Mouse (Mus musculus) forebrain, postnatal 0 days (tissue): ENCODE results near the gene Rtp4. TPM values are rescaled to one million over a fixed set of nuclear protein-coding genes. Genes with fewer than 3 reads are reported as not detected.

Experiments
- ATAC-seq: fragments of 200-750 bp; cut with Nextera tagmentation; 2 replicates; pipeline ENCODE4 v1.8.0; 2017; ENCODE audit warnings: mild to moderate bottlenecking, moderate library complexity
- DNase-seq: peaks from one replicate; pipeline ENCODE4 v3.0.0-alpha.2; 2015
- H3K27ac ChIP-seq: fragments of 300-500 bp; sonication (generic); 2 replicates; pipeline ENCODE4 v1.5.1; 2014; ENCODE audit warnings: low read depth, mild to moderate bottlenecking, antibody characterized with exemption, low read length, moderate library complexity, mixed read lengths
- H3K27me3 ChIP-seq: fragments of 300-500 bp; sonication (generic); 2 replicates; pipeline ENCODE4 v1.6.1; 2014; ENCODE audit warnings: mild to moderate bottlenecking, low read length, mixed read lengths; ENCODE audit not compliant: insufficient read depth
- H3K36me3 ChIP-seq: fragments of 300-500 bp; sonication (generic); 2 replicates; pipeline ENCODE4 v1.6.1; 2014; ENCODE audit warnings: mild to moderate bottlenecking, moderate library complexity; ENCODE audit not compliant: insufficient read depth
- H3K4me1 ChIP-seq: fragments of 300-500 bp; sonication (generic); 2 replicates; pipeline ENCODE4 v1.6.1; 2014; ENCODE audit warnings: antibody characterized with exemption; ENCODE audit not compliant: insufficient read depth
- H3K4me2 ChIP-seq: fragments of 300-500 bp; sonication (generic); 2 replicates; pipeline ENCODE4 v1.6.1; 2014; ENCODE audit warnings: low read depth, mild to moderate bottlenecking, moderate library complexity
- H3K4me3 ChIP-seq: fragments of 300-500 bp; sonication (generic); 2 replicates; pipeline ENCODE4 v1.5.1; 2014; ENCODE audit warnings: low read depth, low read length, mixed read lengths
- H3K9ac ChIP-seq: fragments of 300-500 bp; sonication (generic); 2 replicates; pipeline ENCODE4 v1.6.1; 2014; ENCODE audit warnings: mild to moderate bottlenecking
- H3K9me3 ChIP-seq: fragments of 300-500 bp; sonication (generic); 2 replicates; pipeline ENCODE4 v1.6.1; 2016; ENCODE audit warnings: low read length
- CTCF ChIP-seq: sonication (generic); IDR thresholded peaks from 2 replicates; pipeline ENCODE4 v1.5.1; 2016; ENCODE audit warnings: antibody characterized with exemption, control low read depth, low read depth
- WGBS: fragments of 180-500 bp; shearing (Covaris S2); extraction: QIAGEN DNeasy Blood & Tissue Kit; methylation state at CpG from one replicate; pipeline ENCODE4 v1.1.7; 2014; 5-methylcytosine and 5-hydroxymethylcytosine counted together
- polyA plus RNA-seq: library from polyadenylated mRNA; unstranded; fragments of >200 nt; fragmentation: Nextera tagmentation; extraction: Ambion mirVana; gene quantifications from 2 replicates; pipeline ENCODE4 v1.2.1, GENCODE M21; 2015
- total RNA-seq: library from RNA; depleted of rRNA; stranded (reverse); fragments of >200 nt; gene quantifications from 2 replicates; pipeline ENCODE4 v1.2.3, GENCODE M21; 2014

The Rtp4 gene
- total and polyA plus RNA-seq, 2 experiments from 2014 or later, result 7.4 to 7.7 TPM

- Histone ChIP-seq H3K27ac (no peak overlapping the region), H3K4me1 (no peaks in the 10 kb centered on the region), H3K4me3 (no peak overlapping the region), H3K9ac (no peak overlapping the region), H3K27me3 (no peaks in the 10 kb centered on the region), H3K4me2 (no peak overlapping the region), H3K36me3 (peaks cover 20% of the 10 kb centered on the region), H3K9me3 (no peaks in the 10 kb centered on the region)
- no peak for TF ChIP-seq CTCF
- 94% methylated on average over 12 of the region's 12 CpGs for WGBS
- no peak for DNase-seq
- no peak for ATAC-seq
Observed at GRCm38 (mm10) chr16:23482846-23483245, 37.2 kb upstream of the Rtp4 start.

- ATAC-seq (no peak), DNase-seq (no peak)
- Histone ChIP-seq H3K9me3 (no peaks in the 10 kb centered on the region), H3K9ac (no peak overlapping the region), H3K27me3 (no peaks in the 10 kb centered on the region), H3K4me1 (no peaks in the 10 kb centered on the region), H3K4me3 (no peak overlapping the region), H3K4me2 (no peak overlapping the region), H3K36me3 (peaks cover 22% of the 10 kb centered on the region), H3K27ac (no peak overlapping the region)
- no peak for TF ChIP-seq CTCF
- WGBS, result 63% methylated on average over 10 of the region's 10 CpGs
Observed at GRCm38 (mm10) chr16:23483292-23483691, 36.8 kb upstream of the Rtp4 start.

DNA sequence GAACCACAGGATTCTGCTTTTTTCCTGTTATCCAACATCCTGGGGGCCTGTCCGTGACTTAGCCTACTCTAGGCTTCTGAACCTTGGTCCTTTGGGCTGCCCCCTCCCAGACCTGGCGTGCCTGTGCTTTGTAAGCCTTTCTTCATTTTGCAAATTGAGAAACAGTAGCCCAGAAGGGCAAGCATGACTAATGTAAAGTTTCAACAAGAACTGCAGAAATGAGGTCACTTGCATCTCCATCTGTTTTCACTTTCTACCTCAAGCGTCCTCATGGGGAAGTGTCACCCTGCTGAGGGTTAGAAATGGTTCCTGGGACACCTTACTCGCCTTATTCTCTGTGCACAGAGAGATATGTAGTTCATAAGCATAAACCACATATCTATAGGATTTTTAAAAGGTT lies 27.3 kb upstream of the Rtp4 start:
- H3K36me3 ChIP-seq, result peaks cover 27% of the 10 kb centered on the region
- ATAC-seq, result no peak

GRCm38 (mm10) chr16:23496245-23496924 lies 23.7 kb upstream of the Rtp4 start:
- Histone ChIP-seq H3K9ac (no peak overlapping the region), H3K4me2 (no peak overlapping the region), H3K27ac (no peak overlapping the region), H3K4me3 (no peak overlapping the region), H3K4me1 (no peaks in the 10 kb centered on the region), H3K9me3 (no peaks in the 10 kb centered on the region), H3K27me3 (no peaks in the 10 kb centered on the region), H3K36me3 (peaks cover 19% of the 10 kb centered on the region)
- 66% methylated on average over 8 of the region's 8 CpGs for WGBS
- TF ChIP-seq CTCF, result no peak
- DNase-seq, result no peak
- no peak for ATAC-seq

More for the DNA sequence above, 27.3 kb upstream of the Rtp4 start:
- Histone ChIP-seq H3K27ac (no peak overlapping the region), H3K9me3 (no peaks in the 10 kb centered on the region), H3K4me1 (no peaks in the 10 kb centered on the region), H3K4me2 (no peak overlapping the region), H3K4me3 (no peak overlapping the region), H3K27me3 (no peaks in the 10 kb centered on the region), H3K9ac (no peak overlapping the region)
- TF ChIP-seq CTCF, result no peak
- no peak for DNase-seq
- 88% methylated on average over 4 of the region's 4 CpGs for WGBS

GRCm38 (mm10) chr16:23497440-23497839 lies 22.7 kb upstream of the Rtp4 start:
- ATAC-seq (no peak), DNase-seq (no peak)
- WGBS, result 14% methylated on average over 3 of the region's 3 CpGs
- no peak for TF ChIP-seq CTCF
- H3K4me3 ChIP-seq, result no peak overlapping the region
- H3K4me2 ChIP-seq, result no peak overlapping the region
- H3K36me3 ChIP-seq, result peaks cover 12% of the 10 kb centered on the region; the same call in 1 of the 2 replicates
- no peaks in the 10 kb centered on the region for H3K4me1 ChIP-seq
- no peaks in the 10 kb centered on the region for H3K27me3 ChIP-seq
- H3K27ac ChIP-seq, result no peak overlapping the region
- no peaks in the 10 kb centered on the region for H3K9me3 ChIP-seq
- no peak overlapping the region for H3K9ac ChIP-seq

DNA sequence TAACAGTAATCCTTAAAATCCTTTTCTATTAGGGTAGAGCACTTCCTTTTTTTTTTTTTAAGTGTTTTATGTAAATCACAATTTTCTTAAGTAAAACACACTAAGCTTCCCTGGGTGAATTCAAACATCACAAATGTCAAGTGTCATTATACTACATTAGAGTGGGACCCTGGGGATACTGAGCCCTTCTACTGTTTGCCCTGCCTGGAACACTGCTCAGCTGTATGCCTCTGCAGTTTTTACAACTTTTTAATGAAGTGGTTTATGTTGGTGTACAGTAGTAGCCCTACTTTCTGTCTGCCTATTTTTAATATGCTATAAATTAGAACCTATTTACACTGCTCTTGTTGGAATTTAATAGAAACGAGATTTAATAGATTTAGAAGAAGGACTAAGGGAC lies 22.2 kb upstream of the Rtp4 start:
- no peak for ATAC-seq
- Histone ChIP-seq H3K4me3 (no peak overlapping the region), H3K9me3 (no peaks in the 10 kb centered on the region), H3K27me3 (no peaks in the 10 kb centered on the region), H3K9ac (no peak overlapping the region), H3K4me2 (no peak overlapping the region), H3K36me3 (peaks cover 12% of the 10 kb centered on the region; the same call in 1 of the 2 replicates), H3K4me1 (no peaks in the 10 kb centered on the region), H3K27ac (no peak overlapping the region)
- 75% methylated on average over 1 of the region's 1 CpGs for WGBS
- TF ChIP-seq CTCF, result no peak
- no peak for DNase-seq

DNA sequence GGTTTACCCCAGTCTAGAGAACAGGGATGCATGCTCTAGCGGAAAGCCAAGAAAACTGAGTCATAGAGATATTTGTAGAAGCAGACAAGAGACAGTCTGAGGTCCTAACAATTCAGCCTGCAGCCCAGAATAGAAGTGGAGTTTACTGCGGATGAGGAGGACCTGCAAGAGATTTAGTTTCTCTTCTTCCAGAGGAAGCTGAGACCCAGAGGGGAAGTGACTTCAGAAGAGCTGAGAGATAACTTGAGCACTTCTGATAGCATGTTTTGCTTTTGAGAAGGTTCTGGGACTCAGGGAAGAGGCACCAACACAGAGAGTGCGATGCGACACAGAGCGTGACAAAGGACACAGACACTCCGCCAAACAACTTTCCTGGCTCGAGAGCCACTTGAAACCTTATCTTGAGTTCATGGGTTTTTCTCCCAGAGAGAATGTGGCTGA lies 21.4 kb upstream of the Rtp4 start:
- no peak for DNase-seq
- no peak for ATAC-seq

More for the DNA sequence above, 21.4 kb upstream of the Rtp4 start:
- Histone ChIP-seq H3K4me3 (no peak overlapping the region), H3K36me3 (peaks cover 6% of the 10 kb centered on the region; the same call in 1 of the 2 replicates), H3K9me3 (no peaks in the 10 kb centered on the region), H3K27ac (no peak overlapping the region), H3K4me1 (no peaks in the 10 kb centered on the region), H3K27me3 (no peaks in the 10 kb centered on the region), H3K9ac (no peak overlapping the region), H3K4me2 (no peak overlapping the region)
- TF ChIP-seq CTCF, result no peak
- WGBS, result 82% methylated on average over 7 of the region's 7 CpGs
